Mouse (Mus musculus): Measurements from ENCODE around the gene Polr3b.

Polr3b gene

GRCm38 (mm10) chr10:84621826-84622790 lies at the start of gene Polr3b:
Gene Polr3b (plus strand): TSS chr10:84622292.
- peak; percentile 96 for DNase-seq

DNA sequence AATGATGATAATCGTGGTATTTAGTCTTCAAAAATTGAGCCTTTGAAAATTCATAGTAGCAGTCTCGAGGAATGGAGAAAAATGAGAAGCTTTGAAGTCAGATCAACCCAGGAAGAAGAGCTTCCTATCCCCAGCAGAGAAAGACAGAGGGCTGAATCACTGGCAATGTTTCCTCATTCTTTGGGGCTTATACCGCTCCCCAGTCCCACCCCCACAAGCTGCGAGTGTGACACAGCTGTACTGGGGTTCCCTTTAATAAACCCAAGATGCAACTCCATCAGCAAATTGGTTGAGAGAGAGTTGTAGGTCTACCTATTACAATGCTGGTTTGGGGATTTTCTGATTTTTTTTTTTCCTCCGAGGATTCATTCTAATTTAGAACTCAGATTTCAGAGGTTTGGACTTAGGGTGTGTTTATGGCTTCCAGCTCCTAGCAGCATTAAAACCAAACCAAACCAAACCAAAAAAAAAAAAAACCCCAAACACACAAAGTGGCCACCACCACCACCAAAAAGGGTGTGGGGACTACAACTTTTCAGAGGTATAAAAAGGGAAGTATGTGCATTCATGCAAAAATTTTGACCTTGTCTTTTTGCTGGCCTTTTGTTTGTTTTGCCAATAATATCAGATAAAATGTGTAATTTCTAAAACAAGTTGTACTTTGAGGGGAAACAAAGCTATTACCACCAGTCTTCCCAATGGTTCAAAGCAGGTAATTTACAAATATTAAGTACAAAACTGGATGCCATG lies 48.2 kb upstream of the Polr3b start:
- DNase-seq, result no peak

DNA sequence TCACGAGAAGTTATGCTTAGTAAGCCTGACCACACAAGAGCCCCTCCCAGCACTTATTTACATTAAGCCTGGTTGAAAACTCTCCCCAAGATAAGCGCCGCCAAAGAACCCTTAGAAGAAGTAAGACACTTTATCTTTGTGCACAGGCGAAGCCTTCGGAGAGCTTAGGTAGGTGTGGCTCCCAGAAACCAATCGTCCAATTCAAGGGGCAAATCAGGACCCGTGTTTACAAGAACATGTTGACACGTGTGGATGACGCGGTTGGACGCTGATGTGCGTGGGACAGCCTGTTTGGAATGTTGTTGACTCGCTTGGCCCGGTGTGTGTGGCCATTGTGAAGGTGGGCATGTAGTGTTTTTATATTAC lies 46.1 kb upstream of the Polr3b start:
- peak; percentile 81 for DNase-seq

DNA sequence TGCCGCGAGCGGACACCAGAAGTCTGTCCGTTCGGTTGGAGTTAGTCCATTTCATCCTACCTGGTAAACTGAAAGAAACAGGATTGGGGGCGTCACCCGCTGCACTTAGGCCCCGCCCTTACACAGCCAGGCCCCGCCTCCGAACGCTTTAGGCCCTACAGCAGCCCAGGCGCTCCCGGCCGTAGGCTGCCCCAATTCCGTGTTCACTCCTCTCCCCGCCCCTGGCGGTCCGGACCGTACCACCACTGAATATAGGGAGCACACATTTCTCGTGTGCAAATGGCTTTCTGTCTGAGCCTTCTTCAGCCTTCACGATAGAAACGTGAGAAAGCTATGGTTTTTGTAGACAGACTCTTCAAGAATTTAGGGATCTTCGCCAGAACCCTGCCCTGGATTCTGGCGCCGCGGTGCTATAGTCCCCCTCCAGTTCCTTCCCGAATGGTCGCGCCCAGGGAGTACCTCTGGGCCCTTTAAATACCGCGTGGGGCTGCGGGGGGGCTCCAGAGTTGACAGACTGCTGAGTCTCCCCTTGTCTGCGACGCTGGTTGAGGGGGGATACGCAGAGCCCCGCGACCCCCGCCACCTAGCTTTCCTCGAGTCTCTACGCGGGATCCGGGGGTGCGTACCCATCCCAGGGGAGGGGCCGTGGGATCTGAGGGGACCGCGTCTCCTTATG lies 45.6 kb upstream of the Polr3b start, which contains the start of gene Tcp11l2:
Gene Tcp11l2, plus strand, starts transcription at position 232 of the 676 bp plus-strand sequence.
- peak; percentile 96 for DNase-seq

DNA sequence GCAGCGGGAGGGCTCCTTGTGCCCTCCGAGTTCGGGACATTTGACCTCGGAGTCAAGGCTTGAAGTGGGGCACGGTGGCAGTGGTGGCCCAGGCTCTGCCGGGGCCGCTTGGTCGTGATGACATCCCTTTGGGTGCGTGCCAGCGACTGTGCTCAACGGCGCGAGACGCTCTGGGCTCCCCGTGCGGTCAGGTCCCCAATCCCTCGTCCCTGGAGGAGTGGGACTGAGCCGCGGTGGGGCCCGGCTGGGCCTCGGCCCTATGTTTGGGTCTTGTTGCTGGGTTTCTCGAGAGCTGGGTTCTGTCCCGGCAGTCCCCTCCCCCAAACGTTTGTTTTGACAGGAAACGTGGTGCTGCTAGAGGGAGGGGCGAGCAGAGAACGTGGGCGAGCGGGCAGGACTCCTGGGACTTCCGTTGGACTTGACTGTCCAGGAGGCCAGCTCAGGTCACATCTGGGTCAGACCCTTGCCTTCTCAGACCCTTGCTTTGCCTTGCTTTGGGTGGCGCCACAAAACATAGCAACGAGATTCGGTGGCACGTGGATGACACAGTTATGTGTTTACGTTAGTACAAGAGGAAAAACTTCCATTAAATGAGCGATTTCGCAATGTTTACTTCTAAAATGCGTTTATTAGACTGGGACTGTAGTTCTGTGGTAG lies 44.9 kb upstream of the Polr3b start:
- DNase-seq, result peak; percentile 70

DNA sequence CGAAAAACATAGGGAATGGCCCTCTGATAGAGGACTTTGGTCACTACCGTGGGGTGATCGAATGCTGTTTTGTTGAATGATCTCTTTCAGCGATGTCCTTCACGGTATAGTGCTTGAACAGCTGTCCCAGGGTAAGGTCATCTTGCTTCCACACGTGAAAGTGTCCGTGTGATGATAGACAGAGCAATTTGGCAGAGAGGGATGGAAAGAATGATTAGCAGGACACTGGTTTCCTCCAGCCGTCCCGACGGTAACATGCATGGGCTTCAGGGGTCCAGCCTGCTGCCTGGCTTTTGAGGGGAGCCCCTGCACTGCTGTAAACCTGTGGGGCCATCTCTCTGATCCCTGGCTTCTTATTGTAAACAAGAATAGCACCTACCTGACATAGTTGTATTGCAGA lies 43.4 kb upstream of the Polr3b start:
- no peak for DNase-seq

DNA sequence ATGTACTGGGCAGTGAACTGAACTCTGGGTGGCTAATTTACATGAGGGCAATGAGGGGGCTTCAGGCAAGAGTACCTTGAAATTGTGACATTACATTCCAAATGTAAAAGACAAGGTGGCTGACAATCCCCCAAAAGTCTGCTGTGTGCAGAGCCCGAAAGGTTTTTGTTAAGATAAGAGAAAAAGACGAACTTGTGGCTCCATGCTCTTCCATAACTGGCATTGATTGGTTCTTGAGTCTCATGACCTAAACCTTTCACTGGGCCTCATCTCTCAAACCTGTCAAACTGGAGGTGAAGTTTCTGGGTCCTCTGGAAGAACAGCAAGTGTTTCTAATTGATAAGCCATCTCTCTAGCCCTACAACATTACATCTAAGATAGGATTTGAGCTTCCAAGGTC lies 42.6 kb upstream of the Polr3b start:
- DNase-seq, result no peak

- no peak for DNase-seq
Observed at GRCm38 (mm10) chr10:84581191-84581590, 40.9 kb upstream of the Polr3b start.

GRCm38 (mm10) chr10:84582236-84582635 lies 39.9 kb upstream of the Polr3b start:
- DNase-seq, result no peak

DNA sequence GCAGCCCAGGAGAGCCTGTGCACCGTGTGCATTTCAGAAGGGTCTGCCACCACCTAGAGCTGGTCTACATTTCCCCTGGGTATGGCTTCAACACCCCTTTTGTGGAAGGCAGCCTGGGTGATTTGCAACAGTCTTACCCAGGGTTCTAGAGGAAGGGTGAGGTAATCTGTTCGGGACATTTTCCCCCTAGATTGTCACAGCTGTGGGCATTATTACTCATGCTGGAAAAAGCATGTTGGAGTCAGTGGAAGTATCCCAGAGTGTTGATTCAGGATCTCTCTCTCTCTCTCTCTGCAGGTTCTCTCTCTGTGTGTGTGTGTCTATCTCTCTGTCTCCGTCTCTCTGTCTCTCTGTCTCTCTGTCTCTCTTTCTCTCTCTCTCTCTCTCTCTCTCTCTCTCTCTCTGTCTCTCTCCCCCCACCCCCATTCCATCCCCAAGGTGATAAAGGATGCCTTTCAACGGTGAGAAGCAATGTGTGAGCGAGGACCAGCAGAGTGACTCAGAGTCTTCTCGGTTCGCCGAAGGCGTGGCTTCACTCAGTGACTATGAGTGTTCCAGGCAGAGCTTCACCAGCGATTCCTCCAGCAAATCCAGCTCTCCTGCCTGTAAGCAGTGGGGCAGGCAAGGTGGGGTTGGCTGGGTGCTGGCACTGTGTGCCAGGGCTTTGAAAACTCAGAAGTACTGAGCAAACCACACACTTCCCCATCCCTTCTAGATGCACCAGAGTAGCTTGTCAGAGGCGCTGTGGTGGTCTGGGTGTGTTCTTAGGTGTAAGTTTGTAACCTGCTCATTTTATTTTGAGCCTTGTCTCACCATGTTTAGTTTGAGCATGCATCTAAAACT lies 37.4 kb upstream of the Polr3b start:
- no peak for DNase-seq

DNA sequence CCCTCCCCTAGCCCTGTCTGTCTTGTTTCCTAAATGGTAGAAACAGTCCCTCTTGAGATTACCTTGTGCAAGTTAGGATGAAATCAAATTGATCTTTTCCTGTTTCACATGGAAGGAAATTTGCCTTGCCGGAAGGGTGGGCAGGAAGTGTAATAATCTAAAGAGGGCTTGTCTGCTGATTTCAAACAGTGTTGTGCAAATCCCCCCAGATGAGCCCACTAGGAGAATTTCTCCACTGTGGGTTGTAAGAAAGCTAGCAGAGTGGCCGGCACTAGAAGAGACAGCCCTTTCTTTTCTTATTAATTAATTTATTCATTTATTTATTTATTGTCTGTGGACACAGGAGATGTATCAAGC lies 36.8 kb upstream of the Polr3b start:
- DNase-seq, result no peak

- DNase-seq, result no peak
Observed at GRCm38 (mm10) chr10:84590956-84591355, 31.1 kb upstream of the Polr3b start.

DNA sequence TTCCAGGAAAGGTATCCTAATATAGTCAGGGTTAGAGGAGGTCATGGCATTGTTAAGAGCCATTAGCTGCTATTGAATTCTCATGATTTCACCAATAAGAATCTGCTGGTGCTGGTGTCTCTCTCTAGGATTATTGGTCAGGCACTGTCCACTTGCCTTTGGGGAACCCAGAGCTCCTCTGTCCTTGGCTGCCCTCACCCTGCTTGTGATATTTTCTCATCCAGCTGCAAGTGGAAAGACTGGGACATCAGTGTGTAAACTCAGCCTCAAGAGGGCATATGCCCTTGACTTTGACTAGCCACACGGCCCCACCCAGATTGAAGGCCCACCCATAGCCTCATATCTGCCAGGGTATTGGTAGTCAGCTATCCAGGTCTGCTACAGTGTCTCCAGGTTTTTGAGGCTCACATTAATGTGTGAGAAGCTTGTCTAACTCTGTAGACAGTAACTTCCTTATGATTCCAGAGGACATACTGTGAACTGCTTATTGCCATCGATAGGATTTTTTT lies 30.4 kb upstream of the Polr3b start:
- no peak for DNase-seq

DNA sequence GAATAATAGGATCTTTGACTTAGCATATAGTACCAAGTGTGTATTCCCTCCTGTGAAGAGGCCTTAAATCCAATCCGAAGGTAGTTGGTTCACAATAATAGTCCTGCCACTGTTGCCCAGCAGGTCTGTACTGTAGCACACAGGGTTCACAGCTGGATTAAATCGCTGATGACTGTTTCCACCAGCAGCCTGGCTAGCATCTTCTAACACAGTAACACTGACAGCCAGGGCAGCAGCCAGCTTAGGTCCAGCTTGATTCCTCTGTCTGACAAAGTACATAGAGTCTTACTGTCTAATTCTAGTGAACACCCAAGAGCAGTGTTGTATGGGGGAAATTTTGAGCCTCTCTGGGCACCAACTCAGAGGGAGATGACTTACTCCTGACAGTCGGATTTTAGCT lies 29.3 kb upstream of the Polr3b start:
- no peak for DNase-seq

- DNase-seq, result no peak
Observed at GRCm38 (mm10) chr10:84597127-84597785, 24.8 kb upstream of the Polr3b start.

DNA sequence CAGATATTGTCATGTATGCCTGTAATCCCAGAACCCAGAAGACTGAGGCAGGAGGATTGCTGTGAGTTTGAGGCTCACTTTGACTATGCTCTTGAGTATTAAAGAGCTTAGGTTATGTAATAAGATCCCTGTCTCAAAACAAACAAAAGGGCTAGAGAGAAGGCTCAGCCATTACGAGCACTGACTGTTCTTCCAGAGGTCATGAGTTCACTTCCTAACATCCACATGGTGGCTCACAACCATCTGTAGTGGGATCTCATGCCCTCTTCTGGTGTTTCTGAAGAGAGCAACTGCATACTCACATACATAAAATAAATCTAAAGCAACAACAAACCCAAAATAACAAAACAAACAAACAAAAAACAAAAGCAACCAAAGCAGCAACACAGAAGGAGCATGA lies 23.9 kb upstream of the Polr3b start:
- no peak for DNase-seq

- no peak for DNase-seq
Observed at GRCm38 (mm10) chr10:84600136-84600535, 22.0 kb upstream of the Polr3b start.

DNA sequence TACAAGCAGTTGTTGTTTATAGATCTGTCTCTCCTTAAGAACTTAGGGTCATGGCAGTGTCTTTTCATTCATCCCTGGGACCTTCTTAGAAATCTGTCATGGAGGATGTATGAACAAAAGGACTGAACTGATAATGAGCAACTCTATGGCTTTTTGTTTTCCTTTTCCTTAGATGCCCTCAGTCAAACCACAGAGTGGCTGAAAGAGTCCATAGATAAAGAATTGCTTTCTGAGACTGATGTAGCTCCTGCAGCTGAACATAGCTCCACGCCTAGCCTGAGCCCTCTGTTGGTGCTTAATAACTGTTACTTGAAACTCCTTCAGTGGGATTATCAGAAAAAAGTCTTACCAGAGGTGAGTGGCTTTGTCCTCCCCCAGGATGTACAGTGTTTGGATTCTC lies 17.8 kb upstream of the Polr3b start:
- DNase-seq, result no peak

- DNase-seq, result no peak
Observed at GRCm38 (mm10) chr10:84608361-84608760, 13.7 kb upstream of the Polr3b start.

GRCm38 (mm10) chr10:84610324-84610723 lies 11.8 kb upstream of the Polr3b start:
- peak; percentile 34 for DNase-seq

DNA sequence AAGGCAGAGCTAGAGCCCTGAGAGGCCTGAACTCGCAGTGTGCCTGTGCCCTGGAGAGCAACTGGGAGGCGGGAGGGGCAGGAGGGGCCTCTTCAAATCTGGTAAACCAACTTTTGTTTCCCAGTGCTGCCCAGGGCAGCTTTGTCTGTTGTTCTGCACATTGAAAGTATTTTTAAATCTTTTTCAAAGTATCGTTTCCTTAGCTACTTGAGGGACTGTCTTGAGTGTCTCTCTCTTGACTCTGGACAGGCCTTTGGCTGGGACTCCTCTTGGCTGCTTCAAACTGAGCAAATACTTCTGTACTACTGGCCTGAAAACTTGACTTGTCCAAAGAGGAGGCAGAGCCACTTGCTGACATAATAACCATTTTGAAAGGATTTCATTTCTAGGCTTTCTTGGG lies 11.3 kb upstream of the Polr3b start:
- DNase-seq, result no peak
